Mouse (Mus musculus) right cerebral cortex, postnatal 4 days (tissue): ENCODE results near the gene Drosha.
A peak's percentile ranks its signal among the peaks of the same experiment; 100 is the strongest.
"Not testable (repeated sequence)": the region's sequence is repeated elsewhere in the genome, so short reads cannot be mapped to it uniquely, and the experiment has no call there.

Source experiments
- DNase-seq: peaks from one replicate; pipeline ENCODE4 v3.0.0-alpha.2; 2022

Drosha gene

GRCm38 (mm10) chr15:12824197-12824952 is at the start of gene Drosha, which contains the start of gene 6030458C11Rik:
Gene Drosha, plus strand, starts transcription at chr15:12824815.
Gene 6030458C11Rik, minus strand, starts transcription at chr15:12824649.
- peak; percentile 96 for DNase-seq

- no peak for DNase-seq
Observed at GRCm38 (mm10) chr15:12781296-12781695, 43.3 kb upstream of the Drosha start.

- DNase-seq: no peak
Observed at GRCm38 (mm10) chr15:12781729-12782326, 42.8 kb upstream of the Drosha start.

GRCm38 (mm10) chr15:12788536-12788935 is 36.1 kb upstream of the Drosha start:
- no peak for DNase-seq

- no peak for DNase-seq
Observed at GRCm38 (mm10) chr15:12789406-12789867, 35.2 kb upstream of the Drosha start.

GRCm38 (mm10) chr15:12794311-12794710 is 30.3 kb upstream of the Drosha start:
- no peak for DNase-seq

- peak; percentile 46 for DNase-seq
Observed at GRCm38 (mm10) chr15:12795457-12795894, 29.1 kb upstream of the Drosha start.

GRCm38 (mm10) chr15:12795909-12796470 is 28.6 kb upstream of the Drosha start:
- no peak for DNase-seq

GRCm38 (mm10) chr15:12798043-12798442 is 26.6 kb upstream of the Drosha start:
- DNase-seq: no peak

- no peak for DNase-seq
Observed at GRCm38 (mm10) chr15:12800405-12801141, 24.0 kb upstream of the Drosha start.

- DNase-seq: not testable (repeated sequence)
Observed at GRCm38 (mm10) chr15:12801142-12801506, 23.5 kb upstream of the Drosha start.

GRCm38 (mm10) chr15:12805071-12805470 is 19.5 kb upstream of the Drosha start:
- DNase-seq: no peak

GRCm38 (mm10) chr15:12807088-12807487 is 17.5 kb upstream of the Drosha start:
- no peak for DNase-seq

GRCm38 (mm10) chr15:12809305-12809704 is 15.3 kb upstream of the Drosha start:
- DNase-seq: no peak

GRCm38 (mm10) chr15:12812646-12813045 is 12.0 kb upstream of the Drosha start:
- no peak for DNase-seq

GRCm38 (mm10) chr15:12817592-12817991 is 7.0 kb upstream of the Drosha start:
- no peak for DNase-seq

- no peak for DNase-seq
Observed at GRCm38 (mm10) chr15:12822416-12823395, 1.9 kb upstream of the Drosha start.

GRCm38 (mm10) chr15:12823455-12824119 is 1.0 kb upstream of the Drosha start:
- no peak for DNase-seq

GRCm38 (mm10) chr15:12824965-12825364 is 350 bp downstream of the Drosha start:
- no peak for DNase-seq

- DNase-seq: no peak
Observed at GRCm38 (mm10) chr15:12825408-12825807, 793 bp downstream of the Drosha start.

GRCm38 (mm10) chr15:12829878-12830277 is 5.3 kb downstream of the Drosha start:
- no peak for DNase-seq
